Mouse (Mus musculus) testis, postnatal 14 days (tissue): ENCODE data around the gene Por.

Experiments
- DNase-seq: peaks from one replicate; pipeline ENCODE4 v3.0.0; 2021; ENCODE audit warnings: low spot score

Gene Por

DNA sequence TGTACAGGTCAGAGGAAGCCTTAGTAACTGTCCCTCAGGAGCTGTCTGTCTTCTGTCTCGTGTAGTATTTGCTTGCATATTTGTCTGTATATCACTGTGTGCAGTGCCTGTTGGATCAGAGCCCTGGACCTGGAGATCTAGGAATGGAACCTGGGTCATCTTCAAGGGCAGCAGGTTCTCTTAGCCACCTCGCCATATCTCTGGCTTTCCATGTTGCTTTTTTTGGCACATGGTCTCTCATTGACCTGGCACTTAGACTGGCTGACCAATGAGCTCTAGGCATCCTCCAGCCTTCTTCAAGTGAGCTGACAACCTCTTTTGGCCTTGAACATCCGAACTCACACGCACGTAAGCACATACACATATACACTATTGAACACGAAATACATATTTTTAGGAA is 32.4 kb downstream of the Por start:
- no peak for DNase-seq

DNA sequence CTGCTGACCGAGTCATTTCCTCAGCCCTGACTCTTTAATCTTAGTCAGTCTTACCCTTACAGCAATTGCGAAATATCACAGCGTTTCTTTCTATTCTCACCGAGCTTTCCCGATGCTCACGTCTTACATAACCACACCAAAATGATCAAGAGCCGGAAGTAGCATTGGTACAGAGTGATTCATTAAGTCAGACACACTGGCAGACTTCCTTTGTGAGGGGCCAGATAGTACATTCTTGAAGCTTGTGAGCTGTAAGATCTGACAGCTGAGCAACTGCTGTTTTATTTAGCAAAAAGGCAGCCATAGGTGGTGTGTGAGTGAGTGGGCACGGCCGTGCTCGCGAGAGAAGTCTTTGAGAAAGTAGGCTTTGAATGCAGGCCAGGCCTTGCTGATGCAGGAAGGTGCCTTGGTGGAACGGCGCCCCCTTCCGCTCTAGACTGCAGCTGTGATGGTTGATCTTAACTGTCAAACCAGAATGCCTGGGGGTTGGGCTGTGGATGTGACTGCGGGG is 32.9 kb downstream of the Por start:
- DNase-seq = no peak

GRCm38 (mm10) chr5:135703431-135703830 is 33.6 kb downstream of the Por start:
- no peak for DNase-seq

GRCm38 (mm10) chr5:135705383-135705782 is 35.5 kb downstream of the Por start:
- no peak for DNase-seq

DNA sequence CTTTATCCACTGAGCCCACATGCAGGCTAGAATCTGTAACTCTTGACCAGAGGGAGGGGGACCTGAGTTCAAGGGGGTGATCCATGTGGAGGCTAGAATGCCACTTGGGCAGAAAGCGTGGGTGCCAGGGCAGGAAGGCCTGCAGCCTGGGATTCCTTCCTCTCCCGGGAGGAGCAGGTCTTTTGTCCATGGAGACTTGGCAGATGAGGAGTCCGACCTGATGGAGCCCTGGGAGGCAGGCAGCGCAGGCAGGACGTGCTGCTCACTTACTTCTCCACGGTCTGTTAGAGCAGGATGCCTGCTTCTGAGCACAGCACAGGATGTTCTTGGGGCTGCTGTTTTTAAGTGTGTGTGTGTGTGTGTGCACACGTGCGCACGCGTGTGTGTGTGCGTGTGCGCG is 37.2 kb downstream of the Por start:
- no peak for DNase-seq

DNA sequence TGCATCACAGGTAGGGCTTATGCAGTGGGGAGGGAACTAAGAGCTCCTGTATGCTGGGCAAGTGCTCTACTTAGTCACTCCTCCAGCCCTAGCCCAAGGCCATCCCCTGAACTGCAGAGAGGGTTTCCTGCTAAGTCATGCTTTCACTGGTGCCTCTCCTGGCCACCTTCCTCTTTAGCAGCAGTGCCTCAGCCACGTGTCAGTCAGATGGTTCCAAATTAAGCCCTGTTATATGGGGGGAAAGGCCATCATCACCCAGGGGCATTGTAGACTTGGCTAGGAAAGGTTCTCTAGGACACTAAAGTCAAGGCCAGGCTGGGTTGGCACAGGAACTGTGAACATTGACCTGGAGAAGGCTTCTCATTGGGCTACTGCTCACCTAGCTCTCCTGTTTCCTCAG is 38.0 kb downstream of the Por start:
- no peak for DNase-seq

DNA sequence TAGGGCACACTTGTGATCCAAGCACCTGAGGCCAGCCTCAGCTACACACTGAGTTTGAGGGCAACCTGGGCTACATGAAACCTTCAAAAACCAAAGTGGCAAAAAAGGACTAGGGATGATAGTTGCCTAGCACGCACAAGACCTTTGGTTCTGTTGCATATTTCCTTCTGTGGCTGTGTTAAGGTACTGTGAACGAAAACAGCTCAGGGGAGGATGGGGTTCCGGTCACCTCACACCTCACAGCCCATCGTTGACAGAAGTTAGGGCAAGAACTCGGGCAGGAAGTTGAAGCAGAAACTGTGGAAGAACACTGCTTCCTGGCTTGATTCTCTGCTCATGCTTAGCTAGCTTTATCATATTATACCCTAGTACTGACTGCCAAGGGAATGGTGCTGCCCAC is 39.9 kb downstream of the Por start:
- DNase-seq = no peak

GRCm38 (mm10) chr5:135710599-135711214 is 40.9 kb downstream of the Por start:
- DNase-seq = no peak

GRCm38 (mm10) chr5:135711582-135712355 is 41.9 kb downstream of the Por start:
- DNase-seq = no peak

DNA sequence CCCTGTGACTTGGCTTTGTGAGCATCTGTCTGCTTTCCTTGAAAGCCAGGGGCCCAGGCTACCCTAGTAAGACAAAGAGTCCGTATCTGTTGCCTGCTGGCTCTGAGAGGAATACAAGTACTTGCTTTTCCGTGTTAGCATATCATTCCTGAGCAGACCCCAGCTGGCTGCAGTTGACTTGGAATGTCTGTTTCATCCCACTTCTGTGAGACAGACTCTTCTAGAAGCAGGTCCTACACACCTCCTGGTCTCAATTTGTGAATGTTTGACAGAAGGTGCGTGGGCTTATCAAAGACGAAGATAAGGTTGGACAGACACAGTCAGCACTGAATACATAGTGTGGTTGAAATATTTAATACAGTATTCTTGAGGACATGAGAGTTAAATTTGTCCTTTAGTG is 43.0 kb downstream of the Por start:
- DNase-seq = no peak

GRCm38 (mm10) chr5:135713441-135714218 is 43.8 kb downstream of the Por start:
- no peak for DNase-seq

DNA sequence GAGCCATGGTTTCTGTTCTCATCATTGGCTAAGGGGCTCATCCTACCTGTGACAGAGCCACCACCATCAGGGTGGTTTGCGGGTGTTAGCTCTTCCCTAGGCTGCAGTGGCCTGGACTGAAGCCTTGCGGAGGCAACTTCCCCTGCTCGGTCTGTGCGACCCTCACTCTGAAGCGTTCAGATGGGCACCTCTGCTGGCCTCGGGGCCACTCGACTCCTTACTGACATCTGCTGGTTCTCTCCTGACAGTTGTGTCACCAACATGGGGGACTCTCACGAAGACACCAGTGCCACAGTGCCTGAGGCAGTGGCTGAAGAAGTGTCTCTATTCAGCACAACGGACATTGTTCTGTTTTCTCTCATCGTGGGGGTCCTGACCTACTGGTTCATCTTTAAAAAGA is 45.8 kb downstream of the Por start:
- no peak for DNase-seq

DNA sequence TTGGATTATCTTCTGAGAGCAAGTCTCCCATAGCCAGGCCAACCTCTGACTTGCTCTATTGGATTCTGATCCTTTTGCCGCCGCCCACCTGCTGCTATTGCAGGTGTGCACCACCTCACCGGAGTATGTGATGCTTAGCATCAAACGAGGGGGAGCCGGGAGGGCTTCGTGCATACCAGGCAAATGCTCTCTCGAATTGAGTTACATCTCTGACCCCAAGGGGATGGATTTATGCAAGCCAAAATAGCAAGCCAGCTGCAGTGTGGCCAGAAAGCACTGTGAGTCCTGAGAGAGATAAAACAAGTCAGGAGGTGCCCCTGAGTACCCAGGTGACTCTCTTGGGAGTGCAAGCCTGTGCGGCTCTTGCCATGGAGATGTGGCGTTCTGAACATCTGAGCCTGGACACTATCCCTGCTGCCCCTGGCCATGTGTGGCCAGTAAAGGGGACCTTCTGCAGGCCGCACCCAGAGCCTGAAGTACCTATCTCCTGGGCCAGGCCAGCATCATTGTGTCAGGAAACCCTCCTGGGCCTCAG is 49.8 kb downstream of the Por start:
- DNase-seq = no peak

- no peak for DNase-seq
Measured at GRCm38 (mm10) chr5:135720121-135720520, 50.3 kb downstream of the Por start.

DNA sequence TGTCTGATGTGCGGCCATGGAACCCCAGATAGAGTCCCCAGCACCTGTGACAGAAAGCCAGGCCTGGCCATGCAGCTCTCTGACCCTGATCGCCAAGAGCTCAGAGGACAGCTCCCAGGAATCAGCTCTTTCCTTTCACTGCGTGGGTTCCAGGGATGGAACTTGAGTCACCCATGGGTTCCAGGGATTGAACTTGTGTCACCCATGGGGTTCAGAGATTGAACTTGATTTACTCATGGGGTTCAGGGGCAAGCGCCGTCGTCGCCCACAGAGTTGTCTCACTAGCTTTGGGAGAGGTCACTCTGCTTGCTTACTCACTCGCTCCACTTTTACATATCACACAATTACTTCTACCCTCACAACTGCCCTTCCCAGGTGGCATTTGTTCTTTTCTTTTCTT is 51.2 kb downstream of the Por start:
- no peak for DNase-seq

DNA sequence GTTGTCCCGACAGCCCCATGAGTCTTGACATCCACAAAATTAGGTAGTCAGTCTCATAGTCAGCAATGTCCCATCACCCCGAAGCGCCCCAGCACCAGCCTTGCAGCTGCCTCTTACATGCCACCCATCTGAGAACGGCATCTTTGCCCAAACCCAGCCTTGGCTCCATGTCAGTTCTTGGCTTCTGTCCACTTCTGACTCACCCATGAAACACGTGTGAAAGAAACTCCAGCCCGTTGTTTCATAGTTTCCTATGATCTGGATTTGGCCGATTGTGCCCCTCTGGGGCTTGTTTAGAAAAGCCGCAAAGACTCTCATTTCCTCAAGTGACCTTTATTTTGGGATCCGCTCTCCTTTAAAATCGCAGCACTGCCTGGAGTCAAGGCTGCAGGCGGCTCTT is 52.3 kb downstream of the Por start:
- DNase-seq = no peak

DNA sequence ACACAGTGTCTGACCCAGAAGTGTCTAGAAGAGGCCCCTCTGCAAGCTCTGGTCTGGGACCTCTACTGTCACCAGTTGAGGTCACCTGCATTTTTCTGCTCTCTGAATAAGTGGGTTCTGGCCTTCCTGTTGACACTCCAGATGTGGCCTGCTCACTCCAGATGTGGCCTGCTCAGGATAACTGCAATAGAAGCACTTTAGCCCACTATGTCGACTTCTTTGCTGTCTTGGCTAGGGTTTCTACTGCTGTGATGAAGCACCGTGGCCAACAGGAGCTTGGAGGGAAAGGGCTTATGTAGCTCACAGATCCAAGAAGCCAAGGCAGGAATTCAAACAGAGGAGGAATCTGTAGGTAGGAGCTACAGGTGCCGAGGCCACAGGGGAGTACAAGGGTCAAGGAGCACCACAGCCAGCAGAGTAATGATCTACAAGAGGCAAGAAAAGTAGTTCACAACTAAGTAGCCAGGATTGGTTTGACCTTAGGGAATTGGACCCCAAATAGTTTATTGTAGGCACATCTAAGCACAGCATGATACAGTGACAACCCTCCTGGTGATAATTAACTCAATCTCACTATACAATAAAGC is 53.4 kb downstream of the Por start:
- DNase-seq = no peak

- no peak for DNase-seq
Measured at GRCm38 (mm10) chr5:135724536-135725322, 54.9 kb downstream of the Por start.

- no peak for DNase-seq
Measured at GRCm38 (mm10) chr5:135725391-135725841, 55.6 kb downstream of the Por start.

GRCm38 (mm10) chr5:135725991-135726390 is 56.2 kb downstream of the Por start:
- DNase-seq = no peak

- DNase-seq = no peak
Measured at GRCm38 (mm10) chr5:135726641-135727346, 57.0 kb downstream of the Por start.
